Mouse (Mus musculus): Measurements from ENCODE around the gene Uba52.
"Not testable (repeated sequence)": the region's sequence is repeated elsewhere in the genome, so short reads cannot be mapped to it uniquely, and the experiment has no call there.

Uba52 gene

GRCm38 (mm10) chr8:70530314-70530713 is 19.7 kb upstream of the Uba52 start:
- DNase-seq, result no peak

- DNase-seq, result no peak
Observed at GRCm38 (mm10) chr8:70529741-70530161, 19.1 kb upstream of the Uba52 start.

- no peak for DNase-seq
Observed at GRCm38 (mm10) chr8:70529299-70529698, 18.7 kb upstream of the Uba52 start.

- DNase-seq, result no peak
Observed at GRCm38 (mm10) chr8:70528182-70528797, 17.7 kb upstream of the Uba52 start.

GRCm38 (mm10) chr8:70527512-70528181 is 17.0 kb upstream of the Uba52 start, which contains the start of the genes Fkbp8 and Kxd1:
Gene Fkbp8, plus strand, starts transcription at chr8:70527724.
Gene Kxd1, minus strand, starts transcription at chr8:70527956.
- DNase-seq, result peak; percentile 99 to 100

- DNase-seq, result no peak
Observed at GRCm38 (mm10) chr8:70527111-70527511, 16.5 kb upstream of the Uba52 start.

GRCm38 (mm10) chr8:70522592-70523403 is 12.2 kb upstream of the Uba52 start:
- DNase-seq, result peak; percentile 95

GRCm38 (mm10) chr8:70519606-70520005 is 9.0 kb upstream of the Uba52 start:
- no peak for DNase-seq

GRCm38 (mm10) chr8:70519043-70519442 is 8.4 kb upstream of the Uba52 start:
- no peak for DNase-seq

- DNase-seq, result no peak
Observed at GRCm38 (mm10) chr8:70517940-70518643, 7.5 kb upstream of the Uba52 start.

GRCm38 (mm10) chr8:70513441-70513840 is 2.8 kb upstream of the Uba52 start:
- no peak for DNase-seq

GRCm38 (mm10) chr8:70512253-70512903 is 1.8 kb upstream of the Uba52 start:
- no peak for DNase-seq

- DNase-seq, result no peak
Observed at GRCm38 (mm10) chr8:70511770-70512169, 1.2 kb upstream of the Uba52 start.

- not testable (repeated sequence) for DNase-seq
Observed at GRCm38 (mm10) chr8:70511174-70511573, 573 bp upstream of the Uba52 start.

- DNase-seq, result no peak
Observed at GRCm38 (mm10) chr8:70509281-70509952, 1.2 kb downstream of the Uba52 start.

- DNase-seq, result no peak
Observed at GRCm38 (mm10) chr8:70507027-70507393, 3.6 kb downstream of the Uba52 start.

- peak; percentile 95 to 97 for DNase-seq
Observed at GRCm38 (mm10) chr8:70506328-70507026, 4.1 kb downstream of the Uba52 start, which contains the start of gene Rex1bd. Gene Rex1bd, minus strand, starts transcription at chr8:70506752.

- DNase-seq, result peak in 1 of 2 experiments; percentile 32
Observed at GRCm38 (mm10) chr8:70505698-70506327, 4.8 kb downstream of the Uba52 start.

GRCm38 (mm10) chr8:70504851-70505250 is 5.8 kb downstream of the Uba52 start:
- peak; percentile 80 to 91 for DNase-seq

- DNase-seq, result peak; percentile 40 to 59
Observed at GRCm38 (mm10) chr8:70504291-70504716, 6.3 kb downstream of the Uba52 start.
